Mouse (Mus musculus) heart, adult 2 months (tissue): ENCODE data around the gene Hal.
"Not testable (repeated sequence)": the region's sequence is repeated elsewhere in the genome, so short reads cannot be mapped to it uniquely, and the experiment has no call there.

Experiments
- CTCF ChIP-seq: fragments of 200-600 bp; IDR thresholded peaks from 2 replicates; pipeline ENCODE4 v1.8.1; 2022; ENCODE audit warnings: antibody characterized with exemption, mild to moderate bottlenecking, moderate library complexity
- EP300 ChIP-seq: fragments of 200-500 bp; IDR thresholded peaks from 2 replicates; pipeline ENCODE4 v1.6.1; 2011; ENCODE audit warnings: low read depth, low read length, control low read depth; ENCODE audit not compliant: insufficient read depth
- POLR2A ChIP-seq: fragments of 200-500 bp; IDR thresholded peaks from 2 replicates; pipeline ENCODE4 v1.6.1; 2011; ENCODE audit warnings: mild to moderate bottlenecking, low read depth, low read length, control low read depth; ENCODE audit not compliant: insufficient read depth

GRCm38 (mm10) chr10:93557971-93558370, 69.4 kb downstream of the Hal start:
- TF ChIP-seq EP300, CTCF, POLR2A: not testable (repeated sequence)
